Mouse (Mus musculus) E14TG2a.4 (cell line): ENCODE measurements around the gene Gcg.

Experiments used
- CTCF ChIP-seq: conservative IDR thresholded peaks from 2 replicates; pipeline ENCODE4 v1.5.1; 2014; ENCODE audit warnings: low read length
- POU5F1 ChIP-seq: IDR thresholded peaks from 2 replicates; pipeline ENCODE4 v1.6.1; 2014; ENCODE audit warnings: low read length, borderline replicate concordance

DNA sequence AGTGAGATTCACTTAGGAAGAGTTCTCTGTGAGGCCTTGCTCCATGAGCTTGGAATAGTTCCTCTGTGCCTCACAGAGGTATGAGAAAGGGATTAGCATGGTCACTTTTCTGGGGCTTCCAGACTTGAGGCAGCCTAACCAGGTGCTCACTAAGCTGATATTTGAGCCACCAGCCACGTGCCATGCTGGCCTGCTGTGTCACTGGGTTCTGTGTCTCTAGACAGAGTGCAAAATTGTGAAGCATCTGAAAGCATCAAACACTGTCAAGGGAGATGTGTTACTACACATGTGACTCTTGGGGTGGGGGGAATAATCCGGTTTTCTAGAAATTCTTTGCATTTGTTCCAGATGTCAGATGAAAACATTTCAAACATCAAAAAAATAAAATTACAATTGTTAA is 21.3 kb downstream of the Gcg start:
- TF ChIP-seq CTCF = no peak
- TF ChIP-seq POU5F1 = no peak
